Mouse (Mus musculus) CH12.LX (cell line): ENCODE measurements around the gene Gse1. TPM values are rescaled to one million over a fixed set of nuclear protein-coding genes. Genes with fewer than 3 reads are reported as not detected.

ENCODE experiments used
- DNase-seq: peaks from one replicate; pipeline ENCODE4 v3.0.0-alpha.2; 2013; ENCODE audit errors: extremely low read depth
- H3K27ac ChIP-seq: 2 replicates; pipeline ENCODE4 v1.5.1; 2012; ENCODE audit warnings: low read depth, mild to moderate bottlenecking, control low read depth, moderate library complexity; ENCODE audit not compliant: insufficient read depth
- H3K27me3 ChIP-seq: replicated peaks from 2 replicates; pipeline ENCODE3; 2012; ENCODE audit warnings: inconsistent platforms
- H3K36me3 ChIP-seq, 2 experiments: replicated peaks in 1 of 2; 2 replicates each; pipeline versions ENCODE3 to v1.6.1; 2012; ENCODE audit warnings: inconsistent platforms in 1 of 2, low read length in 1 of 2, mild to moderate bottlenecking in 1 of 2, mixed read lengths in 1 of 2, moderate library complexity in 1 of 2; ENCODE audit not compliant: control insufficient read depth in 1 of 2, insufficient read depth in 1 of 2
- H3K4me1 ChIP-seq, 2 experiments: 2 replicates each; pipeline ENCODE4 v1.6.1; 2012; ENCODE audit warnings: inconsistent platforms in 1 of 2, moderate library complexity in 1 of 2; ENCODE audit not compliant: insufficient read depth in 2 of 2, control insufficient read depth in 1 of 2
- H3K4me2 ChIP-seq: 2 replicates; pipeline ENCODE4 v1.6.1; 2012; ENCODE audit warnings: low read depth, mild to moderate bottlenecking, control low read depth; ENCODE audit not compliant: poor library complexity, insufficient read depth, severe bottlenecking
- H3K4me3 ChIP-seq, 3 experiments: fragments of 150-350 bp in 1 of 3; sonication (generic) in 1 of 3; replicated peaks in 1 of 3; 2 replicates each; pipeline versions ENCODE3 to v1.5.1; 2011 to 2012; ENCODE audit warnings: low read depth in 2 of 3, low read length in 2 of 3, mild to moderate bottlenecking in 2 of 3, moderate library complexity in 2 of 3, control low read depth in 1 of 3, improper control_type of control experiment in 1 of 3, inconsistent platforms in 1 of 3, mixed read lengths in 1 of 3; ENCODE audit not compliant: poor library complexity in 1 of 3
- H3K79me2 ChIP-seq: replicated peaks from 2 replicates; pipeline ENCODE4 v1.6.1; 2012; ENCODE audit warnings: mild to moderate bottlenecking, moderate library complexity; ENCODE audit not compliant: control insufficient read depth, poor library complexity, insufficient read depth, severe bottlenecking; ENCODE audit errors: extremely low read depth
- H3K9ac ChIP-seq: 2 replicates; pipeline ENCODE4 v1.6.1; 2012; ENCODE audit warnings: low read depth, mild to moderate bottlenecking, control low read depth, moderate library complexity; ENCODE audit not compliant: insufficient read depth
- H3K9me3 ChIP-seq: replicated peaks from 2 replicates; pipeline ENCODE3; 2012; ENCODE audit warnings: low read length, inconsistent platforms, mixed read lengths
- CHD1 ChIP-seq: IDR thresholded peaks from 2 replicates; pipeline ENCODE4 v1.6.1; 2012; ENCODE audit warnings: low read depth, low read length, improper control_type of control experiment, inconsistent platforms
- CHD2 ChIP-seq: IDR thresholded peaks from 2 replicates; pipeline ENCODE4 v1.6.1; 2011; ENCODE audit warnings: low read length, improper control_type of control experiment
- EP300 ChIP-seq: IDR thresholded peaks from 2 replicates; pipeline ENCODE4 v1.6.1; 2011; ENCODE audit warnings: low read length, improper control_type of control experiment
- ETS1 ChIP-seq: conservative IDR thresholded peaks from 2 replicates; pipeline ENCODE4 v1.6.1; 2012; ENCODE audit warnings: low read depth, mild to moderate bottlenecking, inconsistent platforms, low read length, improper control_type of control experiment, moderate library complexity
- HCFC1 ChIP-seq: IDR thresholded peaks from 2 replicates; pipeline ENCODE4 v1.6.1; 2012; ENCODE audit warnings: low read depth, mild to moderate bottlenecking, inconsistent platforms, low read length, improper control_type of control experiment
- IRF4 ChIP-seq: IDR thresholded peaks from 2 replicates; pipeline ENCODE4 v1.6.1; 2014; ENCODE audit warnings: low read depth, mild to moderate bottlenecking, inconsistent platforms, low read length, improper control_type of control experiment
- MAFK ChIP-seq: IDR thresholded peaks from 2 replicates; pipeline ENCODE4 v1.6.1; 2011; ENCODE audit warnings: low read length, improper control_type of control experiment; ENCODE audit not compliant: insufficient replicate concordance
- MAZ ChIP-seq: IDR thresholded peaks from 2 replicates; pipeline ENCODE4 v1.6.1; 2012; ENCODE audit warnings: low read depth, mild to moderate bottlenecking, inconsistent platforms, low read length, improper control_type of control experiment, moderate library complexity
- MYC ChIP-seq: IDR thresholded peaks from 2 replicates; pipeline ENCODE4 v1.6.1; 2011; ENCODE audit warnings: low read depth, mild to moderate bottlenecking, improper control_type of control experiment, low read length
- POLR2A ChIP-seq: IDR thresholded peaks from 2 replicates; pipeline ENCODE4 v1.6.1; 2011; ENCODE audit warnings: low read depth, mild to moderate bottlenecking, improper control_type of control experiment, low read length
- POLR2AphosphoS2 ChIP-seq: IDR thresholded peaks from 2 replicates; pipeline ENCODE4 v1.6.1; 2011; ENCODE audit warnings: low read depth, low read length, improper control_type of control experiment
- RAD21 ChIP-seq: IDR thresholded peaks from 2 replicates; pipeline ENCODE4 v1.6.1; 2011; ENCODE audit warnings: low read depth, mild to moderate bottlenecking, low read length, improper control_type of control experiment, moderate library complexity
- RCOR1 ChIP-seq: conservative IDR thresholded peaks from 2 replicates; pipeline ENCODE4 v1.6.1; 2012; ENCODE audit warnings: low read depth, mild to moderate bottlenecking, inconsistent platforms, low read length, improper control_type of control experiment
- SIN3A ChIP-seq: IDR thresholded peaks from 2 replicates; pipeline ENCODE4 v1.6.1; 2012; ENCODE audit warnings: low read length, improper control_type of control experiment, inconsistent platforms
- TBP ChIP-seq: conservative IDR thresholded peaks from 2 replicates; pipeline ENCODE4 v1.6.1; 2011; ENCODE audit warnings: low read depth, low read length, improper control_type of control experiment
- USF1 ChIP-seq: IDR thresholded peaks from 2 replicates; pipeline ENCODE4 v1.6.1; 2014; ENCODE audit warnings: low read depth, mild to moderate bottlenecking, inconsistent platforms, low read length, improper control_type of control experiment
- USF2 ChIP-seq: conservative IDR thresholded peaks from 2 replicates; pipeline ENCODE4 v1.6.1; 2011; ENCODE audit warnings: low read depth, low read length, improper control_type of control experiment
- ZKSCAN1 ChIP-seq: IDR thresholded peaks from 2 replicates; pipeline ENCODE4 v1.6.1; 2012; ENCODE audit warnings: low read depth, inconsistent platforms, low read length, improper control_type of control experiment, borderline replicate concordance
- dilution Hi-C: fragments of 300-500 bp; cut with MboI; formaldehyde crosslinking; loops from 2 replicates; pipeline ENCODE4 v1.14.3; 2020; ENCODE audit warnings: low sequenced_read_pairs; ENCODE audit not compliant: extremely low pct_unique_long_range_greater_than_20kb, extremely low pct_ligation_motif_present
- in situ Hi-C: fragments of 300-500 bp; cut with MboI; formaldehyde crosslinking; loops from 3 replicates; pipeline ENCODE4 v1.14.3; 2019; ENCODE audit warnings: low sequenced_read_pairs, low pct_ligation_motif_present, low pct_unique_long_range_greater_than_20kb, mixed read lengths
- polyA plus RNA-seq: library from polyadenylated mRNA; unstranded; fragments of >175 nt; gene quantifications from 2 replicates; pipeline ENCODE4 v1.2.1, GENCODE M21; 2012; ENCODE audit warnings: low read depth; ENCODE audit not compliant: insufficient read length
- total RNA-seq, 2 experiments: library from RNA; depleted of rRNA; stranded (reverse); fragments of 300-350 nt in 1 of 2; fragments of >200 nt in 1 of 2; gene quantifications; 2 replicates each; pipeline ENCODE4 v1.2.3; 2012 to 2014

Gene Gse1
- total and polyA plus RNA-seq, 3 experiments: 1.3 to 9.8 (median 8.5) TPM

GRCm38 (mm10) chr8:120566681-120567080 lies 338.4 kb downstream of the Gse1 start:
- H3K4me2 ChIP-seq: no peak overlapping the region
- H3K9me3 ChIP-seq: peaks cover 4% of the 10 kb centered on the region
- no peak for DNase-seq
- peaks cover 83 to 98% of the 10 kb centered on the region in 2 experiments for H3K36me3 ChIP-seq
- H3K27me3 ChIP-seq: no peaks in the 10 kb centered on the region
- no peak for TF ChIP-seq USF2
- peaks cover 3 to 47% of the 10 kb centered on the region in 2 experiments for H3K4me1 ChIP-seq
- H3K27ac ChIP-seq: no peak overlapping the region
- no peak overlapping the region for H3K4me3 ChIP-seq
- no peak overlapping the region for H3K9ac ChIP-seq
- dilution Hi-C loops (no loop called here), in situ Hi-C loops (no loop called here)
- H3K79me2 ChIP-seq: peaks cover 3% of the 10 kb centered on the region; the same call in 1 of the 2 replicates

GRCm38 (mm10) chr8:120567731-120568130 lies 339.5 kb downstream of the Gse1 start:
- Histone ChIP-seq H3K4me2 (no peak overlapping the region), H3K9me3 (peaks cover 4% of the 10 kb centered on the region), H3K27ac (no peak overlapping the region), H3K9ac (no peak overlapping the region), H3K4me1 (peaks cover 0 to 41% of the 10 kb centered on the region in 2 experiments; a peak in 2 of 4 replicates), H3K36me3 (peaks cover 89 to 98% of the 10 kb centered on the region in 2 experiments), H3K27me3 (no peaks in the 10 kb centered on the region), H3K4me3 (no peak overlapping the region), H3K79me2 (no peaks in the 10 kb centered on the region; the same call in 1 of the 2 replicates)
- dilution Hi-C loops (no loop called here), in situ Hi-C loops (no loop called here)
- no peak for DNase-seq
- TF ChIP-seq HCFC1: no peak
- no peak for TF ChIP-seq MAZ
- TF ChIP-seq POLR2A: no peak

DNA sequence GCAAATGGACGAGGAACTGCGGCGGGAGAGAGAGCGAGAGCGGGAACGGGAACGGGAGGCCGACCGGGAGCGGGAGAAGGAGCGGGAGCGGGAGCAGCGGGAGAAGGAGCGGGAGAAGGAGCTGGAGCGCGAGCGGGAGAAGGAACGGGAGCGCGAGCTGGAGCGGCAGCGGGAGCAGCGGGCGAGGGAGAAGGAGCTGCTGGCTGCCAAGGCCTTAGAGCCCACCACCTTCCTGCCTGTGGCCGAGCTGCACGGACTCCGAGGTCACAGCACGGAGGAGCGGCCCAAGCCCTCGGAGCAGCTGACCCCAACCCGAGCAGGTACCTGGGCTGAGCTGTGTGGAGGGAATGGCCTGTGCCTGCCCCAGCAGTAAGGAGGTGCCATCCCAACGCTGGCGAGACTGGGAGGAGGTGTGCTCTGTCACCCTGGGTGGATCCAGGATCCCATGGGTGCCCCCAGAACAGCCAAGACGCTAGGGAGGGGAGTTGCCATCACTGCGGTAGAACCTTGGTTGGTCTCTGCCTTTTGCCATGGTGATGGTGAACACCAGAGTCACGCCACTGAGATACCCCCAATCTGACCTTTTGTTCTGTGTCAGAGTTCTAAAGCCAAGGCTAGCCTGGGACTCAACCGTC lies 340.0 kb downstream of the Gse1 start:
- Histone ChIP-seq H3K36me3 (peaks cover 90 to 98% of the 10 kb centered on the region in 2 experiments), H3K4me3 (no peak overlapping the region), H3K9ac (no peak overlapping the region), H3K27me3 (no peaks in the 10 kb centered on the region), H3K4me1 (peaks cover 0 to 35% of the 10 kb centered on the region in 2 experiments; a peak in 2 of 4 replicates), H3K79me2 (no peaks in the 10 kb centered on the region; the same call in 1 of the 2 replicates), H3K4me2 (no peak overlapping the region), H3K27ac (no peak overlapping the region), H3K9me3 (peaks cover 4% of the 10 kb centered on the region)
- in situ Hi-C loops: no loop called here
- dilution Hi-C loops: no loop called here
- no peak for DNase-seq
- no peak for TF ChIP-seq RCOR1
- TF ChIP-seq MYC: no peak

- in situ Hi-C loops: no loop called here
- Histone ChIP-seq H3K9me3 (peaks cover 4% of the 10 kb centered on the region), H3K79me2 (no peaks in the 10 kb centered on the region; the same call in 1 of the 2 replicates), H3K4me2 (no peak overlapping the region), H3K36me3 (peaks cover 95 to 98% of the 10 kb centered on the region in 2 experiments), H3K4me1 (peaks cover 0 to 27% of the 10 kb centered on the region in 2 experiments; a peak in 2 of 4 replicates), H3K27me3 (no peaks in the 10 kb centered on the region), H3K9ac (no peak overlapping the region), H3K27ac (no peak overlapping the region), H3K4me3 (no peak overlapping the region)
- no peak for DNase-seq
- TF ChIP-seq SIN3A (no peak), HCFC1 (no peak), POLR2AphosphoS2 (no peak), CHD2 (no peak), CHD1 (no peak), USF1 (no peak), MAFK (no peak), POLR2A (no peak; the same call in 1 of the 2 replicates), TBP (no peak), ETS1 (no peak), IRF4 (no peak), RAD21 (no peak), EP300 (no peak), MAZ (no peak), ZKSCAN1 (no peak)
- dilution Hi-C loops: no loop called here
Observed at GRCm38 (mm10) chr8:120569123-120569522, 340.9 kb downstream of the Gse1 start.
